13 mouse cellular contexts compared by ENCODE assay signal in the genomic region with DNA sequence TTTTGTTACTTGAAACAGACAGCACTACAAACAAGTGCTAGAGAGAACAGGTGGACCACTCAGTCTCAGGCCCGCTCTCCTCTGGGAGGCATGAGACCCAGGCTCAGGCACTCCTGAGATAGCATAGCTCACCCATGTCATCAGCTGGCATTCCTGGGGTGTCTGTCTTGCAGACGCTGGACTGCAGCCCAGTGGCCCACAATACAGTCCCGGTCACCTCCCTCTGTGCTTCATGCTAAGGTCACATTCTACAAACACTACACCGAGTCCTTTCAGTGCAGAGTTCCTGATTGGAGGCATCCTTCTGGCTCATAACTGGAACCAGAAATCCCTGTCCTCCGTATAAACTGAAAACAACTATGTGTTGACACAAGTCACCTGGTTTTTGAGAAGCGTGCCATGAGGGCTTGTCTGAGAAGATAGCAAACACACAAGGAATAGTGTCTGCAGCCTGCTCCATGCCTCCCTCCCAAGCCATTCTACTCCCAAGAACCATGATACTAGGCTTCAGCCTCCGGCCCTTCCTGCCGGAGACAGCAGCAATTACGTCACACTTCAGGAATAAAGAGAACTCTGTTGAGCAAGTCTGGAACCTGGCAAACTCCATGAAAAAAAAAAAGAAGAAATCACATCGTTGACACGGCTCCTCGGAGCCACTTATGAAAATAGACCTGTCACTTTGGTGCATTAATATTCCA.
DNase-seq lines count a peak whose midpoint lies in the region; ATAC-seq and TF ChIP-seq lines count a peak whose summit lies in the region.
"Had no signal": no experiment of that assay in that cellular context is flagged by ENCODE, and none has a peak within 500 bp of the region (broad histone marks: within the 10 kb centered on the region; RNA-seq: fewer than 3 reads in every experiment).

No protein-coding gene starts in this region.

- peaks cover 7% of the 10 kb centered on the region for H3K27me3 ChIP-seq in heart, embryonic 15.5 days
- H3K27me3 ChIP-seq in lung, postnatal 0 days (replicated peaks; ENCODE audit: insufficient read depth, low read length) = peaks cover 6% of the 10 kb centered on the region; the same call in 1 of the 2 replicates
- no peaks in the 10 kb centered on the region for H3K27me3 ChIP-seq in hindbrain, postnatal 0 days (ENCODE audit: insufficient read depth, low read length)

- peak; percentile 33 to 64 for DNase-seq in lung, adult 18-20 months
- no peak for DNase-seq in lung, adult 2 months
- peak; percentile 36 for DNase-seq in lung, postnatal 0 days (ENCODE audit: low spot score)
- DNase-seq in left cerebral cortex, postnatal 14 days (ENCODE audit: low spot score in 2 of 2) = no peak
- no peak for DNase-seq in hindbrain, postnatal 0 days (ENCODE audit: low spot score)
- no peak for DNase-seq in layer of hippocampus, adult 2 months (ENCODE audit: low spot score in 2 of 2)
- DNase-seq: kidney, postnatal 36 days; midbrain, embryonic 14.5 days; right cerebral cortex, postnatal 4 days; thymus, postnatal 25 days had no signal

- TF ChIP-seq POLR2A in lung, adult 2 months (IDR thresholded peaks at IDR 0.05; ENCODE audit: borderline replicate concordance, extremely low read depth, low read depth, low read length) = no peak

- peak overlapping the region; percentile 65 for H3K27ac ChIP-seq in heart, embryonic 15.5 days
- H3K27ac ChIP-seq in lung, postnatal 0 days (ENCODE audit: low read length) = no peak overlapping the region
- H3K27ac ChIP-seq in hindbrain, postnatal 0 days = no peak overlapping the region
- no peak overlapping the region for H3K27ac ChIP-seq in layer of hippocampus, adult 2 months
- H3K27ac ChIP-seq: embryonic facial prominence, embryonic 13.5 days had no signal

- intact Hi-C loops in left cerebral cortex, postnatal 14 days (cut with DNase I) = loop anchor here (5.0 kb wide), 1 partner anchor 285 kb away; no protein-coding TSS in a partner anchor

- H3K9ac ChIP-seq in heart, embryonic 15.5 days = no peak overlapping the region
- no peak overlapping the region for H3K9ac ChIP-seq in lung, postnatal 0 days (replicated peaks; ENCODE audit: low read depth)
- H3K9ac ChIP-seq in hindbrain, postnatal 0 days (replicated peaks; ENCODE audit: low read length) = no peak overlapping the region
- H3K9ac ChIP-seq: embryonic facial prominence, embryonic 13.5 days had no signal

- no peaks in the 10 kb centered on the region for H3K36me3 ChIP-seq in heart, embryonic 15.5 days
- no peaks in the 10 kb centered on the region for H3K36me3 ChIP-seq in lung, postnatal 0 days (ENCODE audit: insufficient read depth, low read length)
- H3K36me3 ChIP-seq in hindbrain, postnatal 0 days (ENCODE audit: insufficient read depth, low read length) = no peaks in the 10 kb centered on the region
- H3K36me3 ChIP-seq: embryonic facial prominence, embryonic 13.5 days; G1E had no signal

- peaks cover 9% of the 10 kb centered on the region for H3K4me1 ChIP-seq in lung, adult 2 months (ENCODE audit: control insufficient read depth, insufficient read depth, low read length)
- H3K4me1 ChIP-seq in heart, embryonic 15.5 days (replicated peaks) = peaks cover 27% of the 10 kb centered on the region
- no peaks in the 10 kb centered on the region for H3K4me1 ChIP-seq in lung, postnatal 0 days (ENCODE audit: insufficient read depth, low read depth, low read length)
- peaks cover 6% of the 10 kb centered on the region; the same call in 1 of the 2 replicates for H3K4me1 ChIP-seq in hindbrain, postnatal 0 days (ENCODE audit: insufficient read depth, low read length)

- H3K4me2 ChIP-seq in heart, embryonic 15.5 days = peak overlapping the region; percentile 20
- H3K4me2 ChIP-seq in lung, postnatal 0 days (replicated peaks; ENCODE audit: low read depth, low read length) = no peak overlapping the region
- H3K4me2 ChIP-seq in hindbrain, postnatal 0 days (ENCODE audit: low read depth, low read length) = no peak overlapping the region
- H3K4me2 ChIP-seq: embryonic facial prominence, embryonic 13.5 days had no signal

- ATAC-seq in heart, embryonic 15.5 days (replicated peaks; ENCODE audit: insufficient number of reproducible peaks, insufficient read depth, low FRiP score, low read depth) = peak; percentile 84
- peak; percentile 61 for ATAC-seq in lung, postnatal 0 days
- ATAC-seq in hindbrain, postnatal 0 days = no peak

- WGBS in lung, adult 2 months = 21% methylated on average over 12 of the region's 12 CpGs
- WGBS in heart, embryonic 15.5 days = 13% methylated on average over 12 of the region's 12 CpGs
- 24% methylated on average over 12 of the region's 12 CpGs for WGBS in lung, postnatal 0 days
- WGBS in hindbrain, postnatal 0 days = 59% methylated on average over 12 of the region's 12 CpGs

- H3K9me3 ChIP-seq in heart, embryonic 15.5 days (replicated peaks) = no peaks in the 10 kb centered on the region
- no peaks in the 10 kb centered on the region for H3K9me3 ChIP-seq in lung, postnatal 0 days (ENCODE audit: low read length)
- H3K9me3 ChIP-seq in hindbrain, postnatal 0 days (ENCODE audit: low read length) = no peaks in the 10 kb centered on the region
- H3K9me3 ChIP-seq: embryonic facial prominence, embryonic 13.5 days; G1E had no signal

- TF ChIP-seq CTCF in lung, adult 2 months (IDR thresholded peaks at IDR 0.05; ENCODE audit: insufficient read depth, low read length) = no peak
- no peak for TF ChIP-seq CTCF in lung, postnatal 0 days (IDR thresholded peaks at IDR 0.05)
- TF ChIP-seq CTCF in hindbrain, postnatal 0 days (IDR thresholded peaks at IDR 0.05; ENCODE audit: low read depth) = no peak
- TF ChIP-seq CTCF in layer of hippocampus, adult 2 months (conservative IDR thresholded peaks at IDR 0.05) = no peak

- H3K4me3 ChIP-seq in lung, adult 2 months (replicated peaks; ENCODE audit: extremely low read depth, low read depth, low read length) = no peak overlapping the region
- no peak overlapping the region for H3K4me3 ChIP-seq in heart, embryonic 15.5 days
- H3K4me3 ChIP-seq in lung, postnatal 0 days (ENCODE audit: low read depth, low read length) = no peak overlapping the region
- no peak overlapping the region for H3K4me3 ChIP-seq in hindbrain, postnatal 0 days (ENCODE audit: low read length)
- H3K4me3 ChIP-seq in layer of hippocampus, adult 2 months = no peak overlapping the region
- H3K4me3 ChIP-seq: embryonic facial prominence, embryonic 13.5 days had no signal

- no peak for TF ChIP-seq EP300 in lung, postnatal 0 days (IDR thresholded peaks at IDR 0.05)

Comparison
In these comparisons a context has a peak if more than half of its experiments do, and no peak if none do; other contexts are left out.
1. DNase-seq: peak in lung, adult 18-20 months (2 of 2) and lung, postnatal 0 days (single experiment); none in lung, adult 2 months (single experiment), left cerebral cortex, postnatal 14 days (0 of 2), hindbrain, postnatal 0 days (single experiment) and layer of hippocampus, adult 2 months (0 of 2).